In the genomic region with DNA sequence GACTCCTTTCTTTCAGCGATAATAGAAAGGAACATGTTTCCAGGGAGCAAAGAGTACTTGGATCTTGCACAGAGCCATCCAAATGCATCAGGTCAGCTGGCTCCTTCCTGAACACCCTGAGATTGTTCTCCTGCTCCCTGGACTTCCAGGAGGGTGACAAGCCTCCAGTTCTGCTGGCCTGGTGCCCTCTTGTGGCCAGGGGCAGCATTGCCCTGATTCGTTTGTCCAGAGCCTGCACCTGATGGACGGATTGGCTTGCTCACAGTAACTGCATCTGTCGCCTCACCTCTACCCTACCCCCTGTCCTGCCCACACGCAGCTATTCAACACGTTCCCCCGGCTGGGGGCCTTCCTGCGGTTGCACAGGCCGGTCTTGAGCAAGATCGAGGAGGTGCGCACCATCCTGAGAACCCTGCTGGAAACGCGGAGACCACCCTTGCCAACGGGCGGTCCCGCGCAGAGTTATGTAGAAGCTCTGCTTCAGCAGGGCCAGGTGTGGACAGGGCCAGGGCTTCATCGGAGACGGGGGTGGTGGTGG, we compare ENCODE assay signal across 10 mouse cellular contexts. TPM values are rescaled to one million over a fixed set of nuclear protein-coding genes. Genes with fewer than 3 reads are reported as not detected.
A peak's percentile ranks its signal among the peaks of the same experiment; 100 is the strongest.
DNase-seq lines count a peak whose midpoint lies in the region; ATAC-seq and TF ChIP-seq lines count a peak whose summit lies in the region.
"Had no signal": no experiment of that assay in that cellular context is flagged by ENCODE, and none has a peak within 500 bp of the region (broad histone marks: within the 10 kb centered on the region; RNA-seq: fewer than 3 reads in every experiment).

No protein-coding gene starts in this region.

- H3K27ac ChIP-seq in forebrain, embryonic 12.5 days = no peak overlapping the region
- H3K27ac ChIP-seq in forebrain, embryonic 13.5 days = no peak overlapping the region
- no peak overlapping the region for H3K27ac ChIP-seq in bone marrow macrophage, adult 2 months (ENCODE audit: insufficient read depth, low read depth, low read length)
- no peak overlapping the region for H3K27ac ChIP-seq in hindbrain, embryonic 12.5 days
- H3K27ac ChIP-seq: limb, embryonic 12.5 days had no signal

- peak; percentile 64 to 76 for DNase-seq in layer of hippocampus, postnatal 36 days
- peak; percentile 77 for DNase-seq in mesoderm, embryonic 11.5 days (ENCODE audit: low read depth, low spot score)
- peak; percentile 77 to 85 for DNase-seq in spleen, postnatal 10 days (ENCODE audit: low spot score in 2 of 2)

- WGBS in forebrain, embryonic 12.5 days = 35% methylated on average over 19 of the region's 19 CpGs
- WGBS in forebrain, embryonic 13.5 days = 41% methylated on average over 19 of the region's 19 CpGs
- 38% methylated on average over 19 of the region's 19 CpGs for WGBS in hindbrain, embryonic 12.5 days

- TF ChIP-seq CTCF in bone marrow macrophage, adult 2 months (IDR thresholded peaks at IDR 0.05; ENCODE audit: low read depth, low read length) = peak; percentile 89

- H3K4me1 ChIP-seq in forebrain, embryonic 12.5 days = peaks cover 4% of the 10 kb centered on the region; the same call in 1 of the 2 replicates
- H3K4me1 ChIP-seq in forebrain, embryonic 13.5 days = 0 out of 2 replicates have a peak, but pooled peaks cover 6% of the 10 kb centered on the region
- peaks cover 12% of the 10 kb centered on the region for H3K4me1 ChIP-seq in bone marrow macrophage, adult 2 months (ENCODE audit: control insufficient read depth, insufficient read depth, low read length)
- H3K4me1 ChIP-seq in hindbrain, embryonic 12.5 days = peaks cover 6% of the 10 kb centered on the region

- H3K36me3 ChIP-seq in forebrain, embryonic 12.5 days (replicated peaks) = peaks cover 2% of the 10 kb centered on the region; the same call in 1 of the 2 replicates
- no peaks in the 10 kb centered on the region for H3K36me3 ChIP-seq in forebrain, embryonic 13.5 days (ENCODE audit: poor library complexity, severe bottlenecking)
- H3K36me3 ChIP-seq in hindbrain, embryonic 12.5 days = no peaks in the 10 kb centered on the region

- H3K4me2 ChIP-seq in forebrain, embryonic 12.5 days = no peak overlapping the region
- no peak overlapping the region for H3K4me2 ChIP-seq in forebrain, embryonic 13.5 days
- H3K4me2 ChIP-seq in hindbrain, embryonic 12.5 days (replicated peaks) = no peak overlapping the region
- H3K4me2 ChIP-seq: limb, embryonic 12.5 days had no signal

- H3K4me3 ChIP-seq in forebrain, embryonic 12.5 days (replicated peaks) = no peak overlapping the region
- no peak overlapping the region for H3K4me3 ChIP-seq in forebrain, embryonic 13.5 days
- no peak overlapping the region for H3K4me3 ChIP-seq in bone marrow macrophage, adult 2 months (ENCODE audit: insufficient read depth, low read length)
- H3K4me3 ChIP-seq in hindbrain, embryonic 12.5 days = no peak overlapping the region
- H3K4me3 ChIP-seq: limb, embryonic 12.5 days had no signal

- peaks cover 12% of the 10 kb centered on the region; the same call in 1 of the 2 replicates for H3K27me3 ChIP-seq in forebrain, embryonic 12.5 days
- 0 out of 2 replicates have a peak, but pooled peaks cover 9% of the 10 kb centered on the region for H3K27me3 ChIP-seq in forebrain, embryonic 13.5 days
- peaks cover 13% of the 10 kb centered on the region; the same call in 1 of the 2 replicates for H3K27me3 ChIP-seq in hindbrain, embryonic 12.5 days
- H3K27me3 ChIP-seq: Patski had no signal

- no peak for TF ChIP-seq POLR2A in bone marrow macrophage, adult 2 months (IDR thresholded peaks at IDR 0.05; ENCODE audit: borderline replicate concordance, low read depth, low read length)

- H3K9me3 ChIP-seq in forebrain, embryonic 12.5 days = no peaks in the 10 kb centered on the region
- H3K9me3 ChIP-seq in forebrain, embryonic 13.5 days (replicated peaks) = no peaks in the 10 kb centered on the region
- no peaks in the 10 kb centered on the region for H3K9me3 ChIP-seq in hindbrain, embryonic 12.5 days (replicated peaks)
- H3K9me3 ChIP-seq: limb, embryonic 12.5 days had no signal

- ATAC-seq in forebrain, embryonic 12.5 days (ENCODE audit: low FRiP score) = peak; percentile 51
- no peak for ATAC-seq in forebrain, embryonic 13.5 days
- peak; percentile 75 for ATAC-seq in erythroblast, adult 5-6 weeks (replicated peaks; ENCODE audit: low FRiP score, poor library complexity, severe bottlenecking)
- ATAC-seq in hindbrain, embryonic 12.5 days (ENCODE audit: low FRiP score) = 0 out of 2 replicates have a peak, but pooled peaks have one; percentile 14
- ATAC-seq: Patski had no signal

- H3K9ac ChIP-seq in forebrain, embryonic 12.5 days = no peak overlapping the region
- H3K9ac ChIP-seq in forebrain, embryonic 13.5 days = no peak overlapping the region
- no peak overlapping the region for H3K9ac ChIP-seq in hindbrain, embryonic 12.5 days
- H3K9ac ChIP-seq: limb, embryonic 12.5 days had no signal

RNA-seq across cellular contexts. Expression of gene Cyp2w1, which starts 2.9 kb away (rescaled TPM):
- 0.17 and 0.24 TPM in 2 replicates for polyA plus RNA-seq in forebrain, embryonic 12.5 days (2016; fragmentation: Nextera tagmentation; extraction: Ambion mirVana)
- not detected in 2 replicates for polyA plus RNA-seq in forebrain, embryonic 13.5 days (2015; fragmentation: Nextera tagmentation; extraction: Ambion mirVana)
- polyA plus RNA-seq in bone marrow macrophage, adult 2 months (2012; ENCODE audit: insufficient read depth, insufficient read length, missing spikeins) = not detected in 2 replicates
- total RNA-seq in erythroblast, adult 5-6 weeks (2015; ENCODE audit: low replicate concordance) = not detected in 2 replicates
- not detected in 2 replicates for total RNA-seq in erythroblast, adult 5-6 weeks (2017; ENCODE audit: low replicate concordance)
- polyA plus RNA-seq in hindbrain, embryonic 12.5 days (2016; fragmentation: Nextera tagmentation; extraction: Ambion mirVana) = 0.41 and 0.46 TPM in 2 replicates
- total RNA-seq in layer of hippocampus, postnatal 36 days (2021) = not detected
- polyA plus RNA-seq: Patski had no signal

RNA-seq across cellular contexts. Expression of gene Cox19, which starts 4.1 kb away (rescaled TPM):
- 105 and 117 TPM in 2 replicates for polyA plus RNA-seq in forebrain, embryonic 12.5 days (2016; fragmentation: Nextera tagmentation; extraction: Ambion mirVana)
- polyA plus RNA-seq in forebrain, embryonic 13.5 days (2015; fragmentation: Nextera tagmentation; extraction: Ambion mirVana) = 111 and 117 TPM in 2 replicates
- 31.4 and 36.1 TPM in 2 replicates for polyA plus RNA-seq in bone marrow macrophage, adult 2 months (2012; ENCODE audit: insufficient read depth, insufficient read length, missing spikeins)
- total RNA-seq in erythroblast, adult 5-6 weeks (2015; ENCODE audit: low replicate concordance) = 4.2 and 6.5 TPM in 2 replicates
- total RNA-seq in erythroblast, adult 5-6 weeks (2017; ENCODE audit: low replicate concordance) = 7.7 and 8.8 TPM in 2 replicates
- 107 and 117 TPM in 2 replicates for polyA plus RNA-seq in hindbrain, embryonic 12.5 days (2016; fragmentation: Nextera tagmentation; extraction: Ambion mirVana)
- total RNA-seq in layer of hippocampus, postnatal 36 days (2021) = 10 to 100 TPM; 68.6 to 76.3 TPM

RNA-seq across cellular contexts. Expression of gene Gpr146, which starts 22.2 kb away (rescaled TPM):
- polyA plus RNA-seq in forebrain, embryonic 12.5 days (2016; fragmentation: Nextera tagmentation; extraction: Ambion mirVana) = 1.2 and 1.4 TPM in 2 replicates
- polyA plus RNA-seq in forebrain, embryonic 13.5 days (2015; fragmentation: Nextera tagmentation; extraction: Ambion mirVana) = 0.93 and 0.97 TPM in 2 replicates
- polyA plus RNA-seq in bone marrow macrophage, adult 2 months (2012; ENCODE audit: insufficient read depth, insufficient read length, missing spikeins) = 34.5 and 34.7 TPM in 2 replicates
- total RNA-seq in erythroblast, adult 5-6 weeks (2015; ENCODE audit: low replicate concordance) = 27.3 and 37.2 TPM in 2 replicates
- total RNA-seq in erythroblast, adult 5-6 weeks (2017; ENCODE audit: low replicate concordance) = 49.4 and 58.3 TPM in 2 replicates
- 1.8 and 2.4 TPM in 2 replicates for polyA plus RNA-seq in hindbrain, embryonic 12.5 days (2016; fragmentation: Nextera tagmentation; extraction: Ambion mirVana)
- 10 to 100 TPM; 11.0 to 13.1 TPM for total RNA-seq in layer of hippocampus, postnatal 36 days (2021)

RNA-seq across cellular contexts. Expression of gene Adap1, which starts 29.9 kb away (rescaled TPM):
- polyA plus RNA-seq in forebrain, embryonic 12.5 days (2016; fragmentation: Nextera tagmentation; extraction: Ambion mirVana) = 2.3 and 3.3 TPM in 2 replicates
- 3.8 and 7.0 TPM in 2 replicates for polyA plus RNA-seq in forebrain, embryonic 13.5 days (2015; fragmentation: Nextera tagmentation; extraction: Ambion mirVana)
- 73.2 and 77.1 TPM in 2 replicates for polyA plus RNA-seq in bone marrow macrophage, adult 2 months (2012; ENCODE audit: insufficient read depth, insufficient read length, missing spikeins)
- total RNA-seq in erythroblast, adult 5-6 weeks (2015; ENCODE audit: low replicate concordance) = 8.3 and 11.9 TPM in 2 replicates
- 5.4 and 9.1 TPM in 2 replicates for total RNA-seq in erythroblast, adult 5-6 weeks (2017; ENCODE audit: low replicate concordance)
- polyA plus RNA-seq in hindbrain, embryonic 12.5 days (2016; fragmentation: Nextera tagmentation; extraction: Ambion mirVana) = 13.1 and 13.7 TPM in 2 replicates
- 100 to 1,000 TPM; 179 to 185 TPM for total RNA-seq in layer of hippocampus, postnatal 36 days (2021)

RNA-seq across cellular contexts. Expression of gene C130050O18Rik, which starts 49.8 kb away (rescaled TPM):
- polyA plus RNA-seq in forebrain, embryonic 12.5 days (2016; fragmentation: Nextera tagmentation; extraction: Ambion mirVana) = 0.10 and 0.22 TPM in 2 replicates
- polyA plus RNA-seq in forebrain, embryonic 13.5 days (2015; fragmentation: Nextera tagmentation; extraction: Ambion mirVana) = 0.11 and 0.18 TPM in 2 replicates
- 13.2 and 14.4 TPM in 2 replicates for polyA plus RNA-seq in bone marrow macrophage, adult 2 months (2012; ENCODE audit: insufficient read depth, insufficient read length, missing spikeins)
- 1.9 and 2.1 TPM in 2 replicates for total RNA-seq in erythroblast, adult 5-6 weeks (2015; ENCODE audit: low replicate concordance)
- 2.9 and 4.3 TPM in 2 replicates for total RNA-seq in erythroblast, adult 5-6 weeks (2017; ENCODE audit: low replicate concordance)
- polyA plus RNA-seq in hindbrain, embryonic 12.5 days (2016; fragmentation: Nextera tagmentation; extraction: Ambion mirVana) = 0.45 and 0.90 TPM in 2 replicates
- total RNA-seq in layer of hippocampus, postnatal 36 days (2021) = under 1 TPM in 1 of 2 experiments, not detected in 1; 0.20 TPM

Comparison
In these comparisons a context has a peak if more than half of its experiments do, and no peak if none do; other contexts are left out.
1. RNA of gene Gpr146, which starts 22.2 kb away (polyA plus RNA-seq): 34.5 to 34.7 TPM in bone marrow macrophage, adult 2 months; 1.8 to 2.4 TPM in hindbrain, embryonic 12.5 days, 1.2 to 1.4 TPM in forebrain, embryonic 12.5 days and 0.93 to 0.97 TPM in forebrain, embryonic 13.5 days; every median in the first group is over 10 times any median in the second.
2. Peak in every context shown above with its lines, with median percentiles within 50 percentile points of each other: DNase-seq.